Mouse (Mus musculus): ENCODE results near the gene Arnt2. TPM values are rescaled to one million over a fixed set of nuclear protein-coding genes. Genes with fewer than 3 reads are reported as not detected.

Arnt2 gene
- polyA plus RNA-seq, 1 experiment from 2014 or later = 30.9 TPM

DNA sequence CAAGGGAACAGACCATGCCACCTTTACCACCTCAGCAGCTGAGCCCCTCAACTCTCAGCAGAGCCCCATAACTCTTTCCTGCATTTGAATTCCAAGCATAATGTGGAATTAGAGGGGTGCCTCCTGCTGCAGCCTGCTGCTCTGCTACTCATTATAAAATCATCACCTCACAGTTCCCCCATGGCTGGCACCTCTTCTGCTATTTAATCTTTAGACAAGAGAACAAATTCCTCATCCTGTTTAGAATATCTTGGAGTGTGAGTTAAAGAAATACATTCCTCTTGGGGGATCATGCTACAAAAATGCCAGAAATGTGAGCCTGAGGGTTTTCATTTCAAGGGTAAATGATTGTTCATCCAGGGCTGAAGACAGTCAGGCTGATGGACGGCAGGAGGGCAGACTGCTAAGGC, 80.8 kb downstream of the Arnt2 start:
- DNase-seq (ENCODE audit: low spot score) (peak; percentile 22), ATAC-seq (ENCODE audit: insufficient read depth, low FRiP score, low TSS enrichment) (no peak)
- no peaks in the 10 kb centered on the region for H3K27me3 ChIP-seq (ENCODE audit: control insufficient read depth, insufficient read depth, low read length)
- H3K27ac ChIP-seq (ENCODE audit: low read depth, low read length) = no peak overlapping the region
- WGBS = 44% methylated on average over 1 of the region's 1 CpGs
- no peak overlapping the region for H3K4me2 ChIP-seq (ENCODE audit: low read depth)
- H3K9me3 ChIP-seq (ENCODE audit: control insufficient read depth, low read length) = no peaks in the 10 kb centered on the region
- peaks cover 9% of the 10 kb centered on the region for H3K4me1 ChIP-seq (ENCODE audit: control insufficient read depth, insufficient read depth, low read length)
- H3K4me3 ChIP-seq (ENCODE audit: low read depth, low read length) = no peak overlapping the region
- H3K9ac ChIP-seq (ENCODE audit: low read length) = no peak overlapping the region
- H3K36me3 ChIP-seq (ENCODE audit: control insufficient read depth, insufficient read depth, low read length) = peaks cover 2% of the 10 kb centered on the region; the same call in 1 of the 2 replicates

DNA sequence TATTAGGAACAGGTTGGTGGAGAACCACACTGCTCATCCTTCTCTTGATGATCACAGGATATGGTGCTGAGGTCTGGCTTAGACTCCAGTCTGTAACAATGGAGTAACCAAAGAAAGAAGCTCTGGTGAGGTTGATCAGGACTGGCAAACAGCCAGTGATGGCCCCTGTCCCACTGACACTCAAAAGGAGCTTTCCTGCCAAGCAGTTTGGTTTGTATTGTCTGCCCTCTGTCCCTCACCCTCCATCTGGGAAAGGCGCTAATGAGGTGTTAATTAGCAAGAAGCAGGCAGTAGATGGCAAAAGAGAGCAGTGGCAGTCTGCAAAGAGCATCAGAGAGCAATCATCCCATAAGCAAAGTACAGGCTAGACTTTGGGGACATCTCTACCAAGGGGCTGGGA, 81.2 kb downstream of the Arnt2 start:
- Histone ChIP-seq H3K36me3 (ENCODE audit: control insufficient read depth, insufficient read depth, low read length) (peaks cover 2% of the 10 kb centered on the region; the same call in 1 of the 2 replicates), H3K9me3 (ENCODE audit: control insufficient read depth, low read length) (no peaks in the 10 kb centered on the region), H3K4me1 (ENCODE audit: control insufficient read depth, insufficient read depth, low read length) (peaks cover 9% of the 10 kb centered on the region), H3K4me2 (ENCODE audit: low read depth) (no peak overlapping the region), H3K4me3 (ENCODE audit: low read depth, low read length) (no peak overlapping the region), H3K27me3 (ENCODE audit: control insufficient read depth, insufficient read depth, low read length) (no peaks in the 10 kb centered on the region), H3K27ac (ENCODE audit: low read depth, low read length) (no peak overlapping the region), H3K9ac (ENCODE audit: low read length) (no peak overlapping the region)
- no peak for ATAC-seq (ENCODE audit: insufficient read depth, low FRiP score, low TSS enrichment)
- WGBS = 55% methylated on average over 1 of the region's 1 CpGs
- DNase-seq (ENCODE audit: low spot score) = no peak

DNA sequence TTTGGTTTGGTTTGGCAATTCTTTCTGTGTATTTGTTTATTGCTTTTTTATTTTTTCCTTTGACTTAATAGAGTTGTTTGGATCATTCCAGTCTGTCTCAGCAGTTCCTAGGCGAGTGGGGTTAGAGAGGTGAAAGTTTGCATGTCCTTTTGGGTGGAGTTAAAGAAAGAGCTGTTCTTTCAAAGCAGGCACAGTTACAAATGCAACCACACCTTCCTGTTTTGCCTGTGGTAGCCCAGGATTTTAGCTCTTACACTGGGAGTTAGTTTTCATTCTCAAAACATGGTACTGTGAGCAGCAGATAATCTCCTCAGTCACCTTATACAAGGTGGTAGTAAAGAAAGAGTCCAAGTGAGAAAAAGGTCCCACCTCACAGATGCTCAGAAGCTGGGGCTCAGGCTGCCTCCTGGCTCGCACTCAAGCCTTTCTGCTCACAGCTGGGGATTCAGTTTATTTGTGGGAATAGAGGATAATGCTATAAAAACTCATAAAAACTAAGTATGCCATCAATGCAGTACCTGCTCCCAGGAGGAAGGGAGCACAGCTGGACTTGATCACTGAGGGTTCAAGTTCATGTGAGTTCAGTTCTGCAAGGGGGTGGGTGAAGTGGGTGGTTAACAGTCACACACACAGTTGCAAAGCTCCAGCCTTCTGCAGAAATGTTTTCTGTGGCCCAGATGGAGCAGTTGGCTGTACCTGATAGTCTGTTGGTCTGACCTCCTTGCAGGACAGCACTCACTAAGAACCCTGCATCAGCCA, 84.2 kb downstream of the Arnt2 start:
- Histone ChIP-seq H3K27ac (ENCODE audit: low read depth, low read length) (no peak overlapping the region), H3K9ac (ENCODE audit: low read length) (no peak overlapping the region), H3K27me3 (ENCODE audit: control insufficient read depth, insufficient read depth, low read length) (no peaks in the 10 kb centered on the region), H3K4me1 (ENCODE audit: control insufficient read depth, insufficient read depth, low read length) (peaks cover 2% of the 10 kb centered on the region; the same call in 1 of the 2 replicates), H3K9me3 (ENCODE audit: control insufficient read depth, low read length) (no peaks in the 10 kb centered on the region), H3K36me3 (ENCODE audit: control insufficient read depth, insufficient read depth, low read length) (peaks cover 2% of the 10 kb centered on the region; the same call in 1 of the 2 replicates), H3K4me3 (ENCODE audit: low read depth, low read length) (no peak overlapping the region), H3K4me2 (ENCODE audit: low read depth) (no peak overlapping the region)
- no peak for ATAC-seq (ENCODE audit: insufficient read depth, low FRiP score, low TSS enrichment)
- 88% methylated on average over 2 of the region's 2 CpGs for WGBS
- no peak for DNase-seq (ENCODE audit: low spot score)

DNA sequence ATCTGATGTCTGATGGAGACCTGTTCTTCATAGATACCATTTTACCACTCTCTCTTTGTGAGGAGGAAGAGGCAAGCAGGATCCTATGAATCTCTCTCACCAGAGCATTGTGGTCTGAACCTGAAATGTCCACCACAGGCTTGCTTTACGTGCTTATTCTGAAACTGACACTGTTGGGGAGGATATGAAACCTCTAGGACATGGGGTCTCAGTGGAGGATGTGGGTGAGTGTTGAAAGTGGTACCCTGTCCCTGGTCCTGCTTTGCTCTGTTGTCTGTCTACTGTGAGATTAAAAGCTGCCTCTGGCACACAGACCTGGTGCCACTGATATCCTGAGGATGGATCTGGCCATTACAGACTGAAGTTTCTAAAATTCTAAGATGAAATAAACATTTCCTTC, 88.4 kb downstream of the Arnt2 start:
- WGBS = 77% methylated on average over 1 of the region's 1 CpGs
- Histone ChIP-seq H3K27me3 (ENCODE audit: control insufficient read depth, insufficient read depth, low read length) (no peaks in the 10 kb centered on the region), H3K4me2 (ENCODE audit: low read depth) (no peak overlapping the region), H3K36me3 (ENCODE audit: control insufficient read depth, insufficient read depth, low read length) (no peaks in the 10 kb centered on the region), H3K9me3 (ENCODE audit: control insufficient read depth, low read length) (no peaks in the 10 kb centered on the region), H3K4me3 (ENCODE audit: low read depth, low read length) (no peak overlapping the region), H3K27ac (ENCODE audit: low read depth, low read length) (no peak overlapping the region), H3K9ac (ENCODE audit: low read length) (no peak overlapping the region), H3K4me1 (ENCODE audit: control insufficient read depth, insufficient read depth, low read length) (no peaks in the 10 kb centered on the region)
- ATAC-seq (ENCODE audit: insufficient read depth, low FRiP score, low TSS enrichment) = no peak
- DNase-seq (ENCODE audit: low spot score) = no peak

DNA sequence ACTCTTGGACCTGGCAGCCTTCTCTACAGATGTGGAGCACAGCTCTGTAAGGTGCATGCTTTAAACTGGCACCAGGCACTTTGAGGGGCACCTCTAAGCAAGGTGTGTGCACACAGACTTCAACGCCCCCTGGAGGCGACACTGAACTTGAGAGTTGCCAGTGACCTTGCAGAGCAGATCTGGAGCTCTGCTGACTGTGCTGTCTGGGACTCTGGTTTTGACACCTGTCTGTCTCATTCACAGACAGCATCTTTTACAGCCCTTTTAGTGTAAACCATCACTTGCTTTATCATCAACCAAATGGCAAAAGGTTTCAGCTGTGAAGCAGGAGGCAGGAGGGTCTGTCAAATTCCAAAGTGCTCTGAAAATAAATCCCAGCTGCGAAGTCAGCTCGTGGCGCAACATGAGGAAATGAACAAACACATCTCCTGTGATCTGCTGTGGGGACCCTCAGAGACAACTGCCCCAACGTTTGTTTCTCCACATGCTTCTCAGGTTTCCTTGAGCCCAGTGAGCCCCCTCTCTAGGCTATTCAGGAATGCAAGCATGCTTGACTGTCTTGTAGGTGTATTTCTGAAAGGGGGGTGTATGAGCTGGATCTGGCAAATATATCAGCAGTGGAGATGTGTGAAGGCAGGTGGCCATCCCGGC, 94.5 kb downstream of the Arnt2 start:
- H3K4me2 ChIP-seq (ENCODE audit: low read depth) = no peak overlapping the region
- H3K9ac ChIP-seq (ENCODE audit: low read length) = no peak overlapping the region
- no peak overlapping the region for H3K27ac ChIP-seq (ENCODE audit: low read depth, low read length)
- 55% methylated on average over 7 of the region's 7 CpGs for WGBS
- no peak overlapping the region for H3K4me3 ChIP-seq (ENCODE audit: low read depth, low read length)
- H3K27me3 ChIP-seq (ENCODE audit: control insufficient read depth, insufficient read depth, low read length) = no peaks in the 10 kb centered on the region
- ATAC-seq (ENCODE audit: insufficient read depth, low FRiP score, low TSS enrichment) (no peak), DNase-seq (ENCODE audit: low spot score) (no peak)
- H3K36me3 ChIP-seq (ENCODE audit: control insufficient read depth, insufficient read depth, low read length) = no peaks in the 10 kb centered on the region
- H3K9me3 ChIP-seq (ENCODE audit: control insufficient read depth, low read length) = no peaks in the 10 kb centered on the region
- no peaks in the 10 kb centered on the region for H3K4me1 ChIP-seq (ENCODE audit: control insufficient read depth, insufficient read depth, low read length)

DNA sequence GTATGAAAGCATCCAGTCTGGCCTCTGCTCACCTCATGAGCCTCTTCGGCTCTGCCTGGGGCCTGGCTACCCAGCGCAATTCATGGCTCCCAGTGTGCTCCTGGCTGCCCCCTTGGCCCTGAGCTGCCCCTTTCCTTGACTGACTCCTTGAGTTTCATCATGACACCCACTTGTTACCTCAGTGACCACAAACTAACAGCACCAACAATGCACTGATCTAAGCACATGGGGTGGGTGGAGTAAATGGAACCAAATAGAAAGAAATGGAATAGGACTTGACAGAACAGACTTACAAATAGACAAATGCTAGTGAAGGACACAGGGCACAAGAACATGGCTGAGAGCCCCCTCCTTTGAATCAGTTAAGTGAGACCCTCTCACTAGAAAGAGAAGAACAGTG, 95.2 kb downstream of the Arnt2 start:
- H3K27ac ChIP-seq (ENCODE audit: low read depth, low read length) = no peak overlapping the region
- no peak overlapping the region for H3K4me2 ChIP-seq (ENCODE audit: low read depth)
- DNase-seq (ENCODE audit: low spot score) (no peak), ATAC-seq (ENCODE audit: insufficient read depth, low FRiP score, low TSS enrichment) (no peak)
- no peaks in the 10 kb centered on the region for H3K36me3 ChIP-seq (ENCODE audit: control insufficient read depth, insufficient read depth, low read length)
- no peaks in the 10 kb centered on the region for H3K4me1 ChIP-seq (ENCODE audit: control insufficient read depth, insufficient read depth, low read length)
- H3K9me3 ChIP-seq (ENCODE audit: control insufficient read depth, low read length) = no peaks in the 10 kb centered on the region
- H3K27me3 ChIP-seq (ENCODE audit: control insufficient read depth, insufficient read depth, low read length) = no peaks in the 10 kb centered on the region
- H3K9ac ChIP-seq (ENCODE audit: low read length) = no peak overlapping the region
- no peak overlapping the region for H3K4me3 ChIP-seq (ENCODE audit: low read depth, low read length)
- WGBS = 95% methylated on average over 2 of the region's 2 CpGs

DNA sequence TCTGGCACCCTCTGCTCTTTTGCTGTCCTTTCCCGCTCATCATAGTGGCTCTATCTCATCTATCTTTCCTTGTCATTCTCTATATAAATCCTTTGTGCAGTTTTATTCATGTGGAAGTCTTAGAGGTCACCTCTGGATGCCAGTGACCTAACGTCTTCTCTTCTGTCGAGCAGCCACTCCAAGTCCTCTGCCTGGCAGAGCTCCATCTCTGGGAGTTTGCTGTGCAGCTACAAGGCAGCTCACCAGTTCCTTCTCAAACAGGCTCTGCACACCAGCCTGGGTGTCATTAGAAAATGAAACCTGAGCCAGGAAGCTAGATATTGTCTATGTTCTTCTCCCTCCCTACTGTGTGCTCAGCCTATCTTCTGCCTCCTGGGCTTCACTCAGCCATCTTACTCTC, 98.4 kb downstream of the Arnt2 start:
- Histone ChIP-seq H3K4me1 (ENCODE audit: control insufficient read depth, insufficient read depth, low read length) (no peaks in the 10 kb centered on the region), H3K9ac (ENCODE audit: low read length) (no peak overlapping the region), H3K36me3 (ENCODE audit: control insufficient read depth, insufficient read depth, low read length) (peaks cover 4% of the 10 kb centered on the region), H3K4me3 (ENCODE audit: low read depth, low read length) (no peak overlapping the region), H3K4me2 (ENCODE audit: low read depth) (no peak overlapping the region), H3K27me3 (ENCODE audit: control insufficient read depth, insufficient read depth, low read length) (no peaks in the 10 kb centered on the region), H3K9me3 (ENCODE audit: control insufficient read depth, low read length) (no peaks in the 10 kb centered on the region), H3K27ac (ENCODE audit: low read depth, low read length) (no peak overlapping the region)
- no peak for ATAC-seq (ENCODE audit: insufficient read depth, low FRiP score, low TSS enrichment)
- 86% methylated on average over 3 of the region's 3 CpGs for WGBS
- DNase-seq (ENCODE audit: low spot score) = no peak

DNA sequence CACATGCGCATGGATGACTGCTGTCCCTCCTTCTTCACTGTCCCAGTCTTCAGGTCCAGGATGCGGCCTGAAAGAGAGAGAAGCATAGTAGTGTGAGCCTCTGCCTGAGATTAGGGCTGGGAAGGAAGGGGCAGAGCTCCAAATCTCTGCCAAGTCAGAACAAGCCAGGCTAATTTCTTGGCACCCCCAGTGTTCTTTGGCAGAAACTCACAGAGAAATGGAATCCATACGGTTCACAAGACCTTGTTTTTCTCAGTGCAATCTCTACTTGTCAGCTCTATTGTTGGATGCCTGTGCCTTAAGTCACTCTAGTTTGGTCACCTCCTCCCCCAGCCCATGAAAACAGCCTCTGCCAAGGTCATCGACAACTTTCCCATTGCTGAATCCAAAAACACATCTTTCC, 99.1 kb downstream of the Arnt2 start:
- ATAC-seq (ENCODE audit: insufficient read depth, low FRiP score, low TSS enrichment) = no peak
- H3K4me3 ChIP-seq (ENCODE audit: low read depth, low read length) = no peak overlapping the region
- H3K4me2 ChIP-seq (ENCODE audit: low read depth) = no peak overlapping the region
- H3K27ac ChIP-seq (ENCODE audit: low read depth, low read length) = no peak overlapping the region
- H3K9ac ChIP-seq (ENCODE audit: low read length) = no peak overlapping the region
- no peak for DNase-seq (ENCODE audit: low spot score)
- 91% methylated on average over 4 of the region's 4 CpGs for WGBS
- H3K4me1 ChIP-seq (ENCODE audit: control insufficient read depth, insufficient read depth, low read length) = no peaks in the 10 kb centered on the region
- peaks cover 4% of the 10 kb centered on the region for H3K36me3 ChIP-seq (ENCODE audit: control insufficient read depth, insufficient read depth, low read length)
- H3K9me3 ChIP-seq (ENCODE audit: control insufficient read depth, low read length) = no peaks in the 10 kb centered on the region
- H3K27me3 ChIP-seq (ENCODE audit: control insufficient read depth, insufficient read depth, low read length) = no peaks in the 10 kb centered on the region
